Mouse (Mus musculus) liver, adult 2 months (tissue): ENCODE measurements around the gene Abcg2.

Experiments used
- CTCF ChIP-seq: fragments of 200-500 bp; IDR thresholded peaks from 2 replicates; pipeline ENCODE4 v1.5.1; 2011; ENCODE audit warnings: low read depth, low read length, control low read depth
- POLR2A ChIP-seq: fragments of 200-500 bp; IDR thresholded peaks from 2 replicates; pipeline ENCODE4 v1.6.1; 2011; ENCODE audit warnings: low read length, control low read depth; ENCODE audit not compliant: insufficient read depth; ENCODE audit errors: extremely low read depth

- no peak for TF ChIP-seq POLR2A
- peak; percentile 76 for TF ChIP-seq CTCF
Observed at GRCm38 (mm10) chr6:58546816-58547215, 37.5 kb upstream of the Abcg2 start.
